Mouse (Mus musculus) gastrocnemius, adult 18-20 months (tissue): Measurements from ENCODE around the gene Eif4e1b. TPM values are rescaled to one million over a fixed set of nuclear protein-coding genes. Genes with fewer than 3 reads are reported as not detected.

Experiments used
- total RNA-seq, 2 experiments: library from RNA; stranded (reverse); gene quantifications; 2 replicates each; pipeline ENCODE4 v1.2.3; 2021

The Eif4e1b gene
- total RNA-seq, 2 experiments from 2014 or later, result not detected

Other genes with a start within 250 kb of the Eif4e1b start
- gene 4833439L19Rik, start 218.6 kb upstream of the Eif4e1b start, total RNA-seq, result 100 to 1,000 TPM; 203 to 215 TPM
- 1 to 10 TPM; 2.6 TPM for gene Arl10, start 209.0 kb upstream of the Eif4e1b start, total RNA-seq
- 10 to 100 TPM; 16.3 to 19.7 TPM for gene Nop16, start 193.9 kb upstream of the Eif4e1b start, total RNA-seq
- gene Higd2a, start 193.8 kb upstream of the Eif4e1b start, total RNA-seq, result 100 to 1,000 TPM; 151 to 154 TPM
- 100 to 1,000 TPM; 157 to 180 TPM for gene Cltb, start 172.7 kb upstream of the Eif4e1b start, total RNA-seq
- 10 to 100 TPM; 12.0 to 16.4 TPM for gene Faf2, start 162.2 kb upstream of the Eif4e1b start, total RNA-seq
- 10 to 100 TPM; 23.8 to 29.2 TPM for gene Rnf44, start 90.1 kb upstream of the Eif4e1b start, total RNA-seq
- gene Cdhr2, start 82.5 kb upstream of the Eif4e1b start, total RNA-seq, result not detected
- not detected for gene Gprin1, start 34.1 kb upstream of the Eif4e1b start, total RNA-seq
- not detected for gene Sncb, start 17.4 kb upstream of the Eif4e1b start, total RNA-seq
- gene Tspan17, start 5.4 kb downstream of the Eif4e1b start, total RNA-seq, result 10 to 100 TPM; 19.1 to 23.1 TPM
- gene Unc5a, start 165.4 kb downstream of the Eif4e1b start, total RNA-seq, result 1 to 10 TPM; 7.6 to 7.8 TPM
- under 1 TPM; 0.14 to 0.19 TPM for gene Hk3, start 237.4 kb downstream of the Eif4e1b start, total RNA-seq